Mouse (Mus musculus) neutrophil, adult 5-6 weeks (primary cell): ENCODE measurements around the gene Dnajc25. TPM values are rescaled to one million over a fixed set of nuclear protein-coding genes. Genes with fewer than 3 reads are reported as not detected.
A peak's percentile ranks its signal among the peaks of the same experiment; 100 is the strongest.

Experiments used
- ATAC-seq: fragments of 151-379, 151-347 bp; 2 replicates; pipeline ENCODE4 v1.8.0; 2017; ENCODE audit warnings: mild to moderate bottlenecking, moderate TSS enrichment; ENCODE audit not compliant: insufficient number of reproducible peaks, poor library complexity, low FRiP score, severe bottlenecking; ENCODE audit errors: extremely low read depth
- total RNA-seq: library from RNA; stranded (forward); fragments of 200-1000 nt; gene quantifications from 2 replicates; pipeline ENCODE4 v1.2.3, GENCODE M21; 2017

Dnajc25 gene
- total RNA-seq, result 6.6 and 8.6 TPM in 2 replicates

GRCm38 (mm10) chr4:58994762-58995161, at the start of gene Dnajc25:
Dnajc25 (plus strand) TSS chr4:58995062.
- no peak for ATAC-seq

DNA sequence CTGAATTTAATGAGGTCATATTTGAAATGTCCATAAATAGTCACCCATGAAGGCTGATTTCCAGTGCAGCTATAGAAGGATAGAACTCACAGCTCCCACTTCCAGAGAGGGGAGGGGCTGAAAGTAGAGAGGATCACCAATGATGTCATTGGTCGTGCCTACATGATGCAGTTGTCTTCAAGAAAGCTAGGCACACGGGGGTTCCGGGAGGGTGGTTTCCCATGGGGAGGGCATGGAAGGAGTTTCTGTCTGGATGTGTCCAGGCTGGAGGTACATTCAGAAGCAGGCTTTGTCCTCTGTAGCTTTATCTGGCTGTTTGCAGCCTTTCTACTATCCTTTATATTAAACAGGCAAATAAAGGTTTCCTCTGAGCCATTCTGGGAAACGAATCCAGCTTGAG, 46.5 kb upstream of the Dnajc25 start:
- ATAC-seq, result no peak

GRCm38 (mm10) chr4:58952630-58953029, 42.2 kb upstream of the Dnajc25 start:
- no peak for ATAC-seq

DNA sequence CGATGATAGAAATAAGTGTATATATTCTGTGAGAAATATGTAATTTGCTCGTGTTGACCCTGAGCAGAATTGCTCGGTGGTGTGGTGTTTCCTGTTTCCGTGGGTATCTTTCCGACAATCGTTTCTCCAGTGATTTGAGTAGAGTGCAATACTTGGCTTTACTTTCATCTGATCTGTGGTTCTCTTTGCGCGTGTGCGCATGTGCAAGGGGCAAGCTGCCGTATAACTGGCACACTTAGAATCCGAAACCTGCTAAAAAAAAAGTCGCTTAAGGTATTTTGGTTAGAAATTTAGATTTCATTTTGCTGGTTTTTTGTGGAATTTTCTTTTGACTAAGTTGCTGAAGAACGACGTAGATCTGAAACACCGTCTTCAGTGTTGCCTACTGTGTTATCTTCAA, 33.1 kb upstream of the Dnajc25 start:
- ATAC-seq, result no peak

- no peak for ATAC-seq
Observed at GRCm38 (mm10) chr4:58963271-58963670, 31.6 kb upstream of the Dnajc25 start.

DNA sequence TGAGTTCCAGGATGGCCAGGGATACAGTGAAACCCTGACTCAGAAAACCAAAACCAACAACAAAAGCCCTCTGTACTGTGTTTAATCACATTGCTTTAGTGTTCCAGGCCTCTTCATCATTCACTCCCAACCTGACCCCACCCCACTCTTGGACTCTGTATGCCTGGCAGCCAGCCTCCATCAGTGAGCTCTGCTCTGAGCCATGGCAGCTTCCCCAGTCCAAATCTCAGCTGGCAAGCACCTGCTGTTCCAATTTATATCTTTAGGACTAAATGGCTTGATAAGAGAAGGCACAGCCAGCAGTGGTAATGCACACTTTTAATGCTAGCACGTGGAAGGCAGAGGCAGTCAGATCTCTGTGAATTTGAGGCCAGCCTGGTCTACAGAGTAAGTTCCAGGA, 29.7 kb upstream of the Dnajc25 start:
- no peak for ATAC-seq

- no peak for ATAC-seq
Observed at GRCm38 (mm10) chr4:58970678-58971077, 24.2 kb upstream of the Dnajc25 start.

GRCm38 (mm10) chr4:58975711-58976110, 19.2 kb upstream of the Dnajc25 start:
- ATAC-seq, result no peak

GRCm38 (mm10) chr4:58981421-58981820, 13.4 kb upstream of the Dnajc25 start:
- ATAC-seq, result no peak

DNA sequence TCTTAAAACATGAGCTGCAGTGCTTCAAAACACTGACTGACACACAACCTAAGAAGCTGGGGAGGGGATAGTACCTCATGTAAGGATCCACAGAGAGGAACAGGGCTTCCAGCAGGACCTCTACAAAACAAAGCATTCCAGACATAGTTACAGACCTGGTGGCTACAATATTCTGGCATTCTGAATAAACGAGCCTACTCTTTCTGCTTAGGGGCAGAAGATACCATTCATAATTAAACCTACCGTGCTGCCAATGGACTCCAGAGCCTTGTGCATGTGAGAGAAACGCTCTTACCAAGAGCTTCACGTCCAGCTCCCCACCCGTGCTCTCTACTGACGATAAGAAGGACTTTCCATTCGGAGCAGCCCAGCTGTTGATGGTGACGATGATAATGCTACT, 12.1 kb upstream of the Dnajc25 start:
- no peak for ATAC-seq

DNA sequence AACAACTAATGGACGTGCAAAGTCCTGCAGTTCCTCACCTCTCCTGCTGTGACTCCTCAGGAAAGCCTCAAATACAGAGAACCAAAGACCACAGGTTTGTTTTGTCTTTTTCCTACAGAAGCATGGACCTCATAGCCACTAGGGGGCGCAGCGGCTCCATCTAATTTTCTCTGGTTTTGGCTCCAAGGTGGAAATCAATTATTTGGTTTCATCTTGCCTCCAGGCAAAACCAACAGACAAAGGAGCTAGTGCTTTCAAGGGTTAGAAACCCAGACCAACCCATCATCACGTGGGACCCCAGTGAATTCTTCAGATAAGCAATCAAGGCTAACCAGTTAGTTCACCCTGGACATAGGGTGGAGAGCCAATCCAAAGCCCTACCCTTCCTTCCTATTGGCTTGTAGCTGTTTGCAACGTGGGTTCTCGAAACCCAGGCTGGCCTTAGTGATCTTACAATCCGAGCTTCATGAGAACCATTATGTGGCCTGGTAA, 9.7 kb upstream of the Dnajc25 start:
- ATAC-seq, result peak; percentile 58

GRCm38 (mm10) chr4:58986540-58987190, 8.2 kb upstream of the Dnajc25 start, which contains the start of gene Ptgr1:
Ptgr1 (minus strand) TSS chr4:58987119.
- no peak for ATAC-seq

DNA sequence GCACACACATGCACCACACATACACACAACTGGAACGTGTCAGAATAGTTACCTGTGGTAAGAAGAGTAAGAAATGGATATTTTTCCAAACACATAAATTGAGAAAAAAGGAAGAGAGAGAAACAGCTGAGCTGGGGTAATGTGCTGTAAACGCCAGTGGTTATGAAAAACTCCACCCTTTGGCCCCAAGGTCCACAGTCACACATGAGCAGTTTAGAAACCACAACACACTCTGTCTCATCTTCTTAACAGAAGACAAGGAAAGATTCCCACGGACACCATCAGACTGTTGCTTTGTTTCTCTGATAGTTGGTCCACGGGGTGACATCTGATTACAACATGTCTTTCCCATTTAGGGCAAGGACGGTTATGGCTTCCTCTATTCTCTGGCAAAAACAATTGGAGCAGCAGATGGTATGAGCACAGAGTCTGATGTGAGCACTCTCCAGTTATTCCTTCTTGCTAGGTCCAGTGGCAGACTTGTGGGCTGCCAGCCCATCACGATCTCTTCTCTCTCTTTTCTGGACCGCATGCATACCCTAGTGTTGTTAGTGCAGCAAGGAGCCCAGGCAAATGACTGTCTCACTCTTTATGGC, 5.5 kb upstream of the Dnajc25 start:
- no peak for ATAC-seq

DNA sequence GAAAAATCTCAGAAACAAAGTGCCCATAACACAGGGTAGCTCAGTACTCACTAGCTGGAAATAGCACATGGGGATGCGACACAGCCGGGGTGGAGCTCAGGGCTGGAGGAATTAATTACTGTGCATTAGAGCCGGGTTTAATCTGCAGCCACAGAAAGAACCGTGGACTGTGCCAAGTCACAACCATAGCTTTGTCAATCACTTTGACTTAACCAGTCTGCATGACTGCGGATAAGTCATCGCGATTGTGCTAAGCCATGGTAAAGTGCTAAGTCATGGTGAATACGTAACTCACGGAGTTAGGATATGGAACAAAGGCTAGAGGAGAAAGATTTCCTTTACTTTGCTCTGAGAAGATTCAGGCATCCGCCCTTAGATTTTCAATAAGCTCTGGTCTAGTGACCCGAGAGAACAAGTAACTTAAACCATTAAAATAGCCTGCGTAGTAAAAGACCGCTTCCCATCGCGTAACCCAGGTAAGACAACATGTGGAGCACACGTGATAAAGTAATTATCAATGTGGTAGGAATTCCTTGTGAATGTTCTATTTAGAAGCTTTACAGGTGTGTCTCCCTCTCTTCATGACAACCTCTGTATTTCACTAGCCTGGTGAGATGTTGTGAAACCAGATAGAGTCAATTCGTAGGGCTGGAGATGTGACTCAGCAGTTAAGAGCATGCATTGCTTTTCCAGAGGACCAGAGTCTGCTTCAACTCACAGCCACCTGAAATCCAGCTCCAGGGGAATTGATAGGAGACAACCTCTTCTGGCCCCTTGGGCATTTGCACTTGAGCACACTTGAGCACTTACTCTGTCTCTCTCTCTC, 4.0 kb upstream of the Dnajc25 start:
- no peak for ATAC-seq

GRCm38 (mm10) chr4:58992195-58992594, 2.7 kb upstream of the Dnajc25 start:
- ATAC-seq, result no peak

- ATAC-seq, result no peak
Observed at GRCm38 (mm10) chr4:58995251-58995693, 410 bp downstream of the Dnajc25 start.

GRCm38 (mm10) chr4:58997081-58997480, 2.2 kb downstream of the Dnajc25 start:
- no peak for ATAC-seq

- no peak for ATAC-seq
Observed at GRCm38 (mm10) chr4:58998688-58999087, 3.8 kb downstream of the Dnajc25 start.

DNA sequence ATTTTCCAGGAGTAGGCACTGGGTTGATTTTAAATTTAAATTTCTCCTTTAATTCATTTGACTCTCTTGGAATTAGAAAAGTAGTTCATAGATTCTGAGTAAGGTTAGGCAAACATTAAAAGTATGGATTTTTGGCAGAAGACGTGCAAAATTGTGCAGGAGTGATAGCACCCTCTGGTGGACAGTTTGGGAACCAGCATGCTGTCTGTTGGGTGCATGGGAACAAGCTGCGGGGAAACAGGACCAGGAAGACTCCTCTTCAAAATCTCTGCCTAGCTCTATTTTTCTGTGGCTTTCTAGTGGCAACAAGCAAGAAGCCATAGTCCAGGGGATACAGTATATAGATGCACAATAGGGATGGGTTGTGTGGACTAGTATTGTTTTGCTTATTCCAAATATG, 4.8 kb downstream of the Dnajc25 start:
- ATAC-seq, result peak; percentile 65; the same call in 1 of the 2 replicates

DNA sequence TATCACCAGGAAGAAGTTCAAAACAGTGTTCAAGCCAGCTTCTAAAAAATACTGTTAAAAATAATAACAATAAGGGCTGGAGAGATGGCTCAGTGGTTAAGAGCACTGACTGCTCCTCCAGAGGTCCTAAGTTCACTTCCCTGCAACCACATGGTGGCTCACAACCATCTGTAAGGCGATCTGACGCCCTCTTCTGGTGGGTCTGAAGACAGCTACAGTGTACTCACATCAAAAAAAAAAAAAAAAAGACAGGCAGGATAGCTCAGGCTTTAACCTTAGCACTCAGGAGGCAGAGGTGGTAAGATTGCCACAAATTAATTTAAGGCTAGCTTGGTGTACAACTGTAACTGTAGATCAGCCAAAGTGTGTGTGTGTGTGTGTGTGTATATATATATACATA, 5.8 kb downstream of the Dnajc25 start:
- no peak for ATAC-seq
